Mouse (Mus musculus) ES-E14 (cell line): ENCODE data around the gene Fblim1.

Experiments used
- CHD2 ChIP-seq: IDR thresholded peaks from 2 replicates; pipeline ENCODE4 v1.6.1; 2014; ENCODE audit warnings: mild to moderate bottlenecking, low read depth, low read length, inconsistent platforms
- HCFC1 ChIP-seq: IDR thresholded peaks from 2 replicates; pipeline ENCODE4 v1.6.1; 2012; ENCODE audit warnings: low read length, inconsistent platforms, borderline replicate concordance; ENCODE audit not compliant: insufficient read depth
- MAFK ChIP-seq: IDR thresholded peaks from 2 replicates; pipeline ENCODE4 v1.6.1; 2014; ENCODE audit warnings: mild to moderate bottlenecking, low read depth, low read length, inconsistent platforms; ENCODE audit not compliant: insufficient read depth
- ZC3H11A ChIP-seq: IDR thresholded peaks from 2 replicates; pipeline ENCODE4 v1.6.1; 2012; ENCODE audit warnings: low read depth, mild to moderate bottlenecking, inconsistent platforms, low read length, borderline replicate concordance
- ZNF384 ChIP-seq: IDR thresholded peaks from 2 replicates; pipeline ENCODE4 v1.6.1; 2012; ENCODE audit warnings: low read depth, low read length, inconsistent platforms

- TF ChIP-seq HCFC1 (no peak), MAFK (no peak), CHD2 (no peak), ZNF384 (no peak), ZC3H11A (no peak)
These were observed 41.2 kb downstream of the Fblim1 start for GRCm38 (mm10) chr4:141564660-141565059.
